Mouse (Mus musculus): ENCODE results near the gene Crisp2. TPM values are rescaled to one million over a fixed set of nuclear protein-coding genes. Genes with fewer than 3 reads are reported as not detected.
A peak's percentile ranks its signal among the peaks of the same experiment; 100 is the strongest.

The Crisp2 gene
- polyA plus RNA-seq (2014; fragmentation: Nextera tagmentation; extraction: Ambion mirVana): not detected in 2 replicates

DNA sequence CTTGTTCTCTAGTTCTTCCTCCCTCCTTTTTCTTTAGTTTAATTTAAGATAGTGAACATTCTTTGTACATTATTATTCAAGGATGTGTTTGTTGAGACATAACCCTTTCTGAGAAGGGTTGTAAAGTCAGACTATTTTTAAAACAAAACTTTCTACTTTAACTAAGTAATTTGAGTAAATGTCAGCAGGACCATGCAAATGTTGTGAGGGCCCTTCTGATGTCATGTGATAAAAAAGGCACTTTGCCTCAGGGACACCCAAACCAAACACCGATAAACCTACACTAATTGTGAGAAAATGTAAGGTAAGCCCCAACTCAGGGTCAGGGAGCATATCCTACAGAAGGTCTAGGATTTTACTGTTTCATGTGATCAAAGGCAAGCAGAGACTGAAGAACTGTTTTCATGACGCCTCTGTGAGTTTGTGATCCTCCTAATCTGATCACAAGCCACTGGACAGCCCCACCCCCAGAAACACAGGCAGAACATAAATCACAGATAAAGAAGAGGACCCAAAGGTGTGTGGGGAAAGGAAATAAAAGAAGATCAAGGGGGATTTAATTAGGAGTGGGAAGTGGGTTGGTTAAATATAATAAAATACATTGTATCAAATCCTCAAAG, at the start of gene Crisp2:
Crisp2 (minus strand) TSS at position 51 of the 620 bp plus-strand sequence.
- H3K4me3 ChIP-seq (ENCODE audit: low read depth, low read length): no peak within 1 kb of the TSS
- no peak within 1 kb of the TSS for H3K9ac ChIP-seq (ENCODE audit: low read depth, low read length)
- no peak within 1 kb of the TSS for H3K27ac ChIP-seq (ENCODE audit: low read depth, low read length)
- H3K4me1 ChIP-seq (replicated peaks; ENCODE audit: control insufficient read depth, insufficient read depth, low read length): no peaks in the 10 kb centered on the region
- DNase-seq (ENCODE audit: low spot score) (no peak), ATAC-seq (ENCODE audit: low FRiP score) (no peak)
- H3K4me2 ChIP-seq (replicated peaks; ENCODE audit: low read depth, low read length): no peak within 1 kb of the TSS
- H3K36me3 ChIP-seq (ENCODE audit: control insufficient read depth, insufficient read depth, low read length): no peaks in the 10 kb centered on the region
- no peaks in the 10 kb centered on the region for H3K9me3 ChIP-seq (ENCODE audit: control insufficient read depth, low read length)
- WGBS: 82% methylated on average over 2 of the region's 2 CpGs
- H3K27me3 ChIP-seq (ENCODE audit: control insufficient read depth, insufficient read depth, low read length): no peaks in the 10 kb centered on the region

DNA sequence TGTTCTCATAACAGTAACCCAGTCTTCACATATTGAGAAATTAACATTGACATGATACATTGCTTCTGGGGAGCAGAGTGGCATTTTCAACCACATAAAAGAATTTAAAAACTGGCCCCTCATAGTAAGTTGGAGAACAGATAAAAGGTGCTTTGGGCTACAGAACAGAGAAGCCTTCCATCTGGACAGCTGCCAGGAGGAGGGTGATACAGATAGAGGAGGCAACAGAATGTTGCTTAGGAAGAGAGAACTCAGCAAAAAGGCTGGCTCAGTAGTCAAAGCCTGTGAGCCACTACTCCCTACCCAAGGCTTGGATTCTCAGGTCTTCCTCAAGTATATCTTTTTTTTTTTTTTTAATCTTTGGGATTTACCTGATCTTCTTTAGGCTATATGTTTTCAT, 48.3 kb upstream of the Crisp2 start:
- no peak for DNase-seq (ENCODE audit: low spot score)
- H3K27ac ChIP-seq (ENCODE audit: low read depth, low read length): no peak overlapping the region
- H3K4me2 ChIP-seq (replicated peaks; ENCODE audit: low read depth, low read length): no peak overlapping the region
- no peaks in the 10 kb centered on the region for H3K4me1 ChIP-seq (replicated peaks; ENCODE audit: control insufficient read depth, insufficient read depth, low read length)
- H3K9ac ChIP-seq (ENCODE audit: low read depth, low read length): no peak overlapping the region
- no peak for ATAC-seq (ENCODE audit: low FRiP score)
- H3K4me3 ChIP-seq (ENCODE audit: low read depth, low read length): no peak overlapping the region
- no peaks in the 10 kb centered on the region for H3K27me3 ChIP-seq (ENCODE audit: control insufficient read depth, insufficient read depth, low read length)
- no peaks in the 10 kb centered on the region for H3K9me3 ChIP-seq (ENCODE audit: control insufficient read depth, low read length)
- H3K36me3 ChIP-seq (ENCODE audit: control insufficient read depth, insufficient read depth, low read length): no peaks in the 10 kb centered on the region

DNA sequence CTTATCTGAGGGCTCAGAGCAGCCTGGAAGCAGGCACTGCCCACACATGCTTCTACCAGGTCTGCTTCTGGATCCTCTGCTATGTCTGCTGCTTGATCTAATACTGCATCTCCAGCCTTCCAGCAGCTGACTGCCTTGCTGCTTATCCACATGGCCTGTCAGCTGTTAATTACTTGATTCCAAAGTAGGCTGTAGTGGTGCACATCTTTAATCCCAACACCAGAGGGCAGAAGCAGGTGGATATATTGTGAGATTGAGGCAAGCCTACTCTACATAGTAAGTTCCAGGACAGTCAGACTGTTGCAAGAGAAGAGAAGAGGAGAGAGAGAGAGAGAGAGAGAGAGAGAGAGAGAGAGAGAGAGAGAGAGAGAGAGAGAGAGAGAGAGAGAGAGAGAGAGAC, 30.5 kb upstream of the Crisp2 start:
- H3K9ac ChIP-seq (ENCODE audit: low read depth, low read length): no peak overlapping the region
- ATAC-seq (ENCODE audit: low FRiP score) (no peak), DNase-seq (ENCODE audit: low spot score) (peak; percentile 24)
- no peaks in the 10 kb centered on the region for H3K36me3 ChIP-seq (ENCODE audit: control insufficient read depth, insufficient read depth, low read length)
- no peaks in the 10 kb centered on the region for H3K27me3 ChIP-seq (ENCODE audit: control insufficient read depth, insufficient read depth, low read length)
- H3K4me3 ChIP-seq (ENCODE audit: low read depth, low read length): no peak overlapping the region
- H3K9me3 ChIP-seq (ENCODE audit: control insufficient read depth, low read length): no peaks in the 10 kb centered on the region
- H3K27ac ChIP-seq (ENCODE audit: low read depth, low read length): no peak overlapping the region
- no peak overlapping the region for H3K4me2 ChIP-seq (replicated peaks; ENCODE audit: low read depth, low read length)
- no peaks in the 10 kb centered on the region for H3K4me1 ChIP-seq (replicated peaks; ENCODE audit: control insufficient read depth, insufficient read depth, low read length)

DNA sequence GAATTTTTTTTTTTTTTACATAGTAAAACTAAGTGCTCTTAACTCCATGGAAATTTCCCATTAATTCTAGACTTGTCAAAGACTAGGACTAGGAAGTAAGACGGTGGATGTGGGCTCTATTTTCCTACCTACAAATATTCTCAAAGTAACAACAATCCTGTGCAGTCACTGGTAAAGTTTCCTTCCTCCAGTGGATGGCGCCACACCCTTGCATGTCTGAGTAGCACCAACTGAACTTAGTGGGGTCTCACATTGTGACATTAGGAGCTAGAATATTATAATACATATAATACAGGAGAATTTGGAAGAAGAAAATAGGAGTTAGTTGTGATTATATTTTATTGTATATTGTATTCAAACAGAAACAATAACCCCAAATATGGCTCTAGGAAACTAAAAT, 25.1 kb upstream of the Crisp2 start:
- Histone ChIP-seq H3K4me1 (replicated peaks; ENCODE audit: control insufficient read depth, insufficient read depth, low read length) (no peaks in the 10 kb centered on the region), H3K4me3 (ENCODE audit: low read depth, low read length) (no peak overlapping the region), H3K9ac (ENCODE audit: low read depth, low read length) (no peak overlapping the region), H3K4me2 (replicated peaks; ENCODE audit: low read depth, low read length) (no peak overlapping the region), H3K27me3 (ENCODE audit: control insufficient read depth, insufficient read depth, low read length) (no peaks in the 10 kb centered on the region), H3K9me3 (ENCODE audit: control insufficient read depth, low read length) (no peaks in the 10 kb centered on the region), H3K36me3 (ENCODE audit: control insufficient read depth, insufficient read depth, low read length) (no peaks in the 10 kb centered on the region), H3K27ac (ENCODE audit: low read depth, low read length) (no peak overlapping the region)
- DNase-seq (ENCODE audit: low spot score) (peak; percentile 4), ATAC-seq (ENCODE audit: low FRiP score) (no peak)
- 48% methylated on average over 2 of the region's 2 CpGs for WGBS

DNA sequence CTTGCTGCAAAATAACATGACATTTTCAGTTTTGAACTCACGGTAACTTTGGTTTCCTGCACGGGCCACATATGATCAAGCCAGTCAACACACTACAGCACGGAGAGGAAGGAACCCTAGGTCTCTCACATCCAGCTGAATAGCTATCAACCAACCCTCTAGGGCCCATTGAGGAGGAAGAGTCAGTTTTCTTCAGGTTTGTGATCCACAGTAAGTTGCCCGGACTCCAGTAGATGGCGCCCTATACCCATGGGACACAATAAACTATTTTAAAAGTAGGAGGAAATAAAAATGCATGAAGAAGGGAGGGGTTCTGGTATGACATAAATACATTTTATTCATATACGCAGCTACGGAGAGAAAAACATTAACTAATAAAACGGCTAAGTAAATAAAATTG, 17.7 kb upstream of the Crisp2 start:
- H3K4me1 ChIP-seq (replicated peaks; ENCODE audit: control insufficient read depth, insufficient read depth, low read length): no peaks in the 10 kb centered on the region
- no peak overlapping the region for H3K27ac ChIP-seq (ENCODE audit: low read depth, low read length)
- no peaks in the 10 kb centered on the region for H3K27me3 ChIP-seq (ENCODE audit: control insufficient read depth, insufficient read depth, low read length)
- WGBS: 65% methylated on average over 8 of the region's 8 CpGs
- H3K9ac ChIP-seq (ENCODE audit: low read depth, low read length): no peak overlapping the region
- no peaks in the 10 kb centered on the region for H3K36me3 ChIP-seq (ENCODE audit: control insufficient read depth, insufficient read depth, low read length)
- no peak overlapping the region for H3K4me2 ChIP-seq (replicated peaks; ENCODE audit: low read depth, low read length)
- DNase-seq (ENCODE audit: low spot score): peak; percentile 39
- H3K4me3 ChIP-seq (ENCODE audit: low read depth, low read length): no peak overlapping the region
- ATAC-seq (ENCODE audit: low FRiP score): no peak
- H3K9me3 ChIP-seq (ENCODE audit: control insufficient read depth, low read length): no peaks in the 10 kb centered on the region

DNA sequence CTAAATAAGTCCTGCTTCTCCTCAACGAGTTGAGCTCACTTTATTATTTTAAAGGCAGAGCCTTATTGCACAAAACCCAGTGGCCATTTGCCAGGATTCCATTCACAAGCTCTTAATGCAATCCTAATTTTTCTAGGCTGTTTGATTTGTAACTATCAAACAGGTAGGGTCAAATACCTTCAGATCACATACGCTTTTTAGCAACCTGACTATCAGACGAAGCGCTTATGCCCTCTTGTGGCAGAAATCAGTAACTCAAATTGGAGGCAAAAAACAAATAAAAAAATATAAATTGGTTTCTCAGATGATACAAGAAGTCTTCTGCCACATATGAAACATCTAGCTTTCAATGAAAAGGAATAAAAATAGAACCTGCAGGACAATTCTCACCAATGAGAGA, 17.0 kb upstream of the Crisp2 start:
- Histone ChIP-seq H3K4me3 (ENCODE audit: low read depth, low read length) (no peak overlapping the region), H3K9me3 (ENCODE audit: control insufficient read depth, low read length) (no peaks in the 10 kb centered on the region), H3K27ac (ENCODE audit: low read depth, low read length) (no peak overlapping the region), H3K27me3 (ENCODE audit: control insufficient read depth, insufficient read depth, low read length) (no peaks in the 10 kb centered on the region), H3K4me1 (replicated peaks; ENCODE audit: control insufficient read depth, insufficient read depth, low read length) (no peaks in the 10 kb centered on the region), H3K4me2 (replicated peaks; ENCODE audit: low read depth, low read length) (no peak overlapping the region), H3K36me3 (ENCODE audit: control insufficient read depth, insufficient read depth, low read length) (no peaks in the 10 kb centered on the region), H3K9ac (ENCODE audit: low read depth, low read length) (no peak overlapping the region)
- DNase-seq (ENCODE audit: low spot score): peak; percentile 26
- no peak for ATAC-seq (ENCODE audit: low FRiP score)
- WGBS: 26% methylated on average over 4 of the region's 4 CpGs

DNA sequence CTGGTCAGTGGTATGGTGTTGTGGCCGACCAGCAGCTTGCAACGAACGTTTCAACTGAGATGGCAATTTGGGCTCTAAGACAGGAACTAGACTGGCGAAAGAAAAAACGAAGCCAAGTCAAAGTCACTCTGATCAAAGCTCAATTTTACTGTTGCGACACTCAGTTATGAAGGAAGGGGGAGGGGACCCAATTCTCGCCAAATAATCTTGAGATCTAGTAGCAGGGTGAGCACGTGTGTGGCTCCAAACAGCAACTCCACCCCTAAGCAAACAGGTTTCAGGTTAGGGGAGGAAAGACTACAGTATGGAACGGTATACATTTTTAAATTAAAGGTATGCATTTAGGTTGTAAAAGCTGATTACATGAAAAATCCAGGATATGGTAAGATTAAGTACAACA, 14.7 kb upstream of the Crisp2 start:
- no peaks in the 10 kb centered on the region for H3K9me3 ChIP-seq (ENCODE audit: control insufficient read depth, low read length)
- H3K27me3 ChIP-seq (ENCODE audit: control insufficient read depth, insufficient read depth, low read length): no peaks in the 10 kb centered on the region
- no peak overlapping the region for H3K27ac ChIP-seq (ENCODE audit: low read depth, low read length)
- no peak for ATAC-seq (ENCODE audit: low FRiP score)
- 85% methylated on average over 9 of the region's 9 CpGs for WGBS
- no peak overlapping the region for H3K4me2 ChIP-seq (replicated peaks; ENCODE audit: low read depth, low read length)
- no peaks in the 10 kb centered on the region for H3K36me3 ChIP-seq (ENCODE audit: control insufficient read depth, insufficient read depth, low read length)
- H3K4me3 ChIP-seq (ENCODE audit: low read depth, low read length): no peak overlapping the region
- H3K9ac ChIP-seq (ENCODE audit: low read depth, low read length): no peak overlapping the region
- no peaks in the 10 kb centered on the region for H3K4me1 ChIP-seq (replicated peaks; ENCODE audit: control insufficient read depth, insufficient read depth, low read length)
- DNase-seq (ENCODE audit: low spot score): no peak

DNA sequence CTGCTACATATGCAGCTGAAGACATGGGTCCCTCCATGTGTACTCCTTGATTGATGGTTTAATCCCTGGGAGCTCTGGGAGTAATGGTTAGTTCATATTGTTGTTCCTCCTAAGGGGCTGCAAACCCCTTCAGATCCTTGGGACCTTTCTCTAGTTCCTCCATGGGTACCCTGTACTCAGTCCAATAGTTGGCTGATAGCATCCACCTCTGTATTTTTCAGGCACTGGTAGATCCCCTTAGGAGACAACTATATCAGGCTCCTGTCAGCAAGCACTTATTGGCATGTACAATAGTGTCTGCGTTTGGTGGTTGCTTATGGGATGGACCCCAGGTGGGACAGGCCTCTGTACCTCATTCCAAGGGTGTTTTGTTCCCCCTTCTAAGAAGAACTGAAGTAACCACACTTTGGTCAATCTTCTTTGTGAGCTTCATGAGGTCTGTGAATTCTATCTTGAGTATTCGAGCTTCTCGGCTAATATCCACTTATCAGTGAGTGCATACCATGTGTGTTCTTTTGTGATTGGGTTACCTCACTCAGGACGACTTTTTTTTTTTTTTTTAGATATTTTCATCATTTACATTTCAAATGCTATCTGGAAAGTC, 10.6 kb upstream of the Crisp2 start:
- Histone ChIP-seq H3K9me3 (ENCODE audit: control insufficient read depth, low read length) (no peaks in the 10 kb centered on the region), H3K9ac (ENCODE audit: low read depth, low read length) (no peak overlapping the region), H3K4me3 (ENCODE audit: low read depth, low read length) (no peak overlapping the region), H3K4me2 (replicated peaks; ENCODE audit: low read depth, low read length) (no peak overlapping the region), H3K27me3 (ENCODE audit: control insufficient read depth, insufficient read depth, low read length) (no peaks in the 10 kb centered on the region), H3K36me3 (ENCODE audit: control insufficient read depth, insufficient read depth, low read length) (no peaks in the 10 kb centered on the region), H3K4me1 (replicated peaks; ENCODE audit: control insufficient read depth, insufficient read depth, low read length) (no peaks in the 10 kb centered on the region), H3K27ac (ENCODE audit: low read depth, low read length) (no peak overlapping the region)
- no peak for DNase-seq (ENCODE audit: low spot score)
- ATAC-seq (ENCODE audit: low FRiP score): no peak
- 73% methylated on average over 4 of the region's 4 CpGs for WGBS

DNA sequence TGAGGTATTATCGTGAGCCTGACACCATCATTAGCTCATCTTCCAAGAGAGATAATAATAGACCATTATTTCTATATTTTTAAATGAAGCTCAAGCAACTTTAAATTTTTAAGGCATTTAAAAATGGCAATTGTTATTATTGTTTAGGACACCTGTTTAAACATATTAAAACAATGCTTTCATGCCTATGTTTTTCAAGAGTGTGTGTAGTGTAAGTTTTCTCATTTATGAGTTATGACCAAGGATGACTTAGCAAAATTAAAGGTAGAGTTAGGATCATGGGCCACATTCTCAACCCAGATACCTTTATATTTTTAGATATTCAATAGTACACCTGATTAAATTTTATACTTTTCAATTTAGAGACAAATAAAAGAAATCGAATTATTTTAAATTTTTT, 5.5 kb upstream of the Crisp2 start:
- no peaks in the 10 kb centered on the region for H3K36me3 ChIP-seq (ENCODE audit: control insufficient read depth, insufficient read depth, low read length)
- H3K9ac ChIP-seq (ENCODE audit: low read depth, low read length): no peak overlapping the region
- no peak overlapping the region for H3K4me3 ChIP-seq (ENCODE audit: low read depth, low read length)
- H3K9me3 ChIP-seq (ENCODE audit: control insufficient read depth, low read length): no peaks in the 10 kb centered on the region
- DNase-seq (ENCODE audit: low spot score) (no peak), ATAC-seq (ENCODE audit: low FRiP score) (no peak)
- H3K27ac ChIP-seq (ENCODE audit: low read depth, low read length): no peak overlapping the region
- H3K4me2 ChIP-seq (replicated peaks; ENCODE audit: low read depth, low read length): no peak overlapping the region
- WGBS: 80% methylated on average over 2 of the region's 2 CpGs
- H3K4me1 ChIP-seq (replicated peaks; ENCODE audit: control insufficient read depth, insufficient read depth, low read length): no peaks in the 10 kb centered on the region
- H3K27me3 ChIP-seq (ENCODE audit: control insufficient read depth, insufficient read depth, low read length): no peaks in the 10 kb centered on the region

Data from hindbrain, embryonic 11.5 days (tissue).